Mouse (Mus musculus) yolk sac, embryonic 10.5 days (tissue): Measurements from ENCODE around the gene Foxc1.

Source experiments
- DNase-seq: peaks from one replicate; pipeline ENCODE4 v3.0.0-alpha.2; 2017; ENCODE audit warnings: low spot score

The Foxc1 gene

DNA sequence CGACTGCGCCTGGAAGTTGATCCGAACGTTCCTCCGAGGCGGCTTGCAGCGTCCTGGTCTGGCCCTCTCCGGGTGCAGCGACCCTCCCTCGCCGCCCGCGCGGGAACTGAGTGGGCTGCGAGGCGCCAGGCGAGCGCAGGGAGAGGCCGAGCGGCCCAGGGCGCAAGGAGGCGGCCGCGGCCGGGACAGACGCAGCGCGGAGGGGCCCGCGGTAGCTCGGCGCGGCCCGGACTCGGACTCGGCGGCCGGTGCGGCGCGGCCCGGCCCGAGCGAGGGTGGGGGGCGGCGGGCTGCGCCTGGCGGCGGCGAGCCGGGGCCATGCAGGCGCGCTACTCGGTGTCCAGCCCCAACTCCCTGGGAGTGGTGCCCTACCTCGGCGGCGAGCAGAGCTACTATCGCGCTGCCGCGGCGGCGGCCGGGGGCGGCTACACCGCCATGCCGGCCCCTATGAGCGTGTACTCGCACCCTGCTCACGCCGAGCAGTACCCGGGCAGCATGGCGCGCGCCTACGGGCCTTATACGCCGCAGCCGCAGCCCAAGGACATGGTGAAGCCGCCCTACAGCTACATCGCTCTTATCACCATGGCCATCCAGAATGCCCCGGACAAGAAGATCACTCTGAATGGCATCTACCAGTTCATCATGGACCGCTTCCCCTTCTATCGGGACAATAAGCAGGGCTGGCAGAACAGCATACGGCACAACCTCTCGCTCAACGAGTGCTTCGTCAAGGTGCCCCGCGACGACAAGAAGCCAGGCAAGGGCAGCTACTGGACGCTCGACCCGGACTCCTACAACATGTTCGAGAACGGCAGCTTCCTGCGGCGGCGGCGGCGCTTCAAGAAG, 680 bp downstream of the Foxc1 start:
- DNase-seq = no peak

DNA sequence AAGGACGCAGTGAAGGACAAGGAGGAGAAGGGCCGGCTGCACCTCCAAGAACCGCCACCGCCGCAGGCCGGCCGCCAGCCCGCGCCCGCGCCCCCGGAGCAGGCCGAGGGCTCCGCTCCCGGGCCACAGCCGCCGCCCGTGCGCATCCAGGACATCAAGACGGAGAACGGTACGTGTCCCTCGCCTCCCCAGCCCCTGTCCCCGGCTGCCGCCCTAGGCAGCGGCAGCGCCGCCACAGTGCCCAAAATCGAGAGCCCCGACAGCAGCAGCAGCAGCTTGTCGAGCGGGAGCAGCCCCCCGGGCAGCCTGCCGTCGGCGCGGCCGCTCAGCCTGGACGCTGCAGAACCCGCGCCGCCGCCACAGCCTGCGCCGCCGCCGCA, 1.3 kb downstream of the Foxc1 start:
- DNase-seq = no peak

DNA sequence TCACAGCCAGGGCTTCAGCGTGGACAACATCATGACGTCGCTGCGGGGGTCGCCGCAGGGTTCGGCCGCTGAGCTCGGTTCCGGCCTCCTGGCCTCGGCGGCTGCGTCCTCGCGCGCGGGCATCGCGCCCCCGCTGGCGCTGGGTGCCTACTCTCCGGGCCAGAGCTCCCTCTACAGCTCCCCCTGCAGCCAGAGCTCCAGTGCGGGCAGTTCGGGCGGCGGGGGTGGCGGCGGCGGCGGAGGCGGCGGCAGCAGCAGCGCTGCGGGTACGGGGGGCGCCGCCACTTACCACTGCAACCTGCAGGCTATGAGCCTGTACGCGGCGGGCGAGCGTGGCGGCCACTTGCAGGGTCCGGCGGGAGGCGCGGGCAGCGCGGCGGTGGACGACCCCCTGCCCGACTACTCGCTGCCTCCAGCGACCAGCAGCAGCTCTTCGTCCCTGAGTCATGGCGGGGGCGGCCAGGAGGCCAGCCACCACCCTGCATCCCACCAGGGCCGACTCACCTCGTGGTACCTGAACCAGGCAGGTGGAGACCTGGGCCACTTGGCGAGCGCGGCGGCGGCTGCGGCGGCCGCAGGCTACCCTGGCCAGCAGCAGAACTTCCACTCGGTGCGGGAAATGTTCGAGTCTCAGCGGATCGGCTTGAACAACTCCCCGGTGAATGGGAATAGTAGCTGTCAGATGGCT, 1.8 kb downstream of the Foxc1 start:
- no peak for DNase-seq

GRCm38 (mm10) chr13:31808804-31809420, 2.5 kb downstream of the Foxc1 start:
- no peak for DNase-seq

DNA sequence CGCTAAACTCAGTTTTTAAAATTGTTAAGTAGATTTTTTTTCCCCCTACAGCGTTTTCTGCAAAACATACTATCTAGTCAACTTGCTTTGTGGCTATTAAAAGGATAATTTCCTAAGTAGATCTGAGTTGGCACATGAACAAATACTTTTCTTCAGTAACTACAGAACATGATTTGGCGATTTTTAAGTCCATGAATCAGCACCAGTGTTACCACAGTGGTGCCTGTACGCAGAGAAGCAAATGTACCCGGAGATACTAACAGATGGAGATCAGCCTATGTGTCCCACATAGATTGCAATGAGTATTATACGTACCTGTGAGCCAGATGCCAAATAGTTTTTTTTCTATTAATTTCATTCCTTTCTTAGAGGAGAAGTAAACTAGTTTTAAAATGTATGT, 3.3 kb downstream of the Foxc1 start:
- no peak for DNase-seq

GRCm38 (mm10) chr13:31810375-31810692, 3.9 kb downstream of the Foxc1 start:
- DNase-seq = no peak

DNA sequence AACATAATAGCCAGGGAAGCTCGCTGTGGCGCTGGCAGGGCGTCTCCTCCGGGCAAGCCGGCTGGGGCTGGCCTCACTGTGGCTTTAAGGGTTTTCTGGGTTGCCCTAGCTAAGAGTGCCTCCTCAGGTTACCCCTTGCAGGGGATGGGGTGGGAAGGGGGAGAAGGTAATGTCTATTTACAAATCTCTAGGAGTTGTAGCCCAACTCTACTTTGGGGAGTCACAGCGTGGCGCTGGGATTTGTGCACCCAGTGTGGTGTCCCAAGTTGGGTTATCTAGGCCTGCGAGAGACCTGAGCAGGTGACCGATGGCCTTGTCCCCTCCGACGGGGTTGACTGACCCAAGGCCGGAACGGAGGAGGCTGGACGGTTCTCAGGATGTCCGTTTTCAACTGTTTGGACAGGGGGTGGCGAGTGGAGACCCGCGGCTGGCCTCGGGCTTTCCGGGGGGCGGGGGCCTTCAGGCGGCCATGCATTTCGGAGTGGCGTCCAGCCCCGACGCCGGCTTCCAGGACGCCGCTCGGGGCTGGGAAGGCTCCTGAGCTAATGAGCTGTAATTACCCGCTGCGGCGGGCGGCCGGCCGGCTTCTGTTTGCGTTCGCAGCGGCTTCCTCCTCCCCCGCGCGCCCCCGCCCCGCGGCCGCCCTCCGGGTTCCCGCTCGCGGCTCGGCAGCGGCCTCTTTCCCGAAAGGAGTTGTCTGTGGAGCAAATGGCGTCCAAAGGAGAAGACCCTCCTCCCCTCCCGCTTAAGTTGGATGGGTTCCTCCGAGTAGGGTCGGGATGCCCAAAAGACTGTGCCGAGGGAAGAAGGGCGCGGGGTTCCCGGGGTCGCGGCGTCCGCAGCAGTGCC, 4.5 kb downstream of the Foxc1 start:
- no peak for DNase-seq

DNA sequence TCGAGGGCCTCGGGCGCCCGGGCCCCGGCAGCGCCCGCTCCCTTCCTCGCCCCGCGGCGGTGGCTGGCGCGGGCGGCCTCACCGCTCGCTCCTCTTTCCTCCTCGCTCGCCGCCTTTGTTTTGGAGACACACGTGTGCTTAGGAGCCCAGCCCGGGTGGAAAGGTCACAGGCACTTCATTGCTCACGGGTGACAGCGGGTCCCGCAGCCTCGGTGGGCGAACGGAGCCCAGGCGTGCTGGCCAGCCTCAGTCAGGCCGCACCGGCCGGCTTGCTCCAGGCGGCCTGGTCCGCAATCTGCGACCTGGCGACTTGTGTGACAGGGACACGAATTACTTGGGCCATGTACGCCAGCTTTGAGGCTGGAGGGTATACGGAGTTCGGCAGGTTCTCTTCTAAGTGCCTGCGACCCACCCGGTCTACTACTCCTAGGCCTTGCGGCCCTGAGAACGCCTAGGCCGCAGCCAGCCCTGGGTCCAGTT, 5.1 kb downstream of the Foxc1 start:
- DNase-seq = no peak

GRCm38 (mm10) chr13:31812701-31813100, 6.3 kb downstream of the Foxc1 start:
- DNase-seq = no peak

DNA sequence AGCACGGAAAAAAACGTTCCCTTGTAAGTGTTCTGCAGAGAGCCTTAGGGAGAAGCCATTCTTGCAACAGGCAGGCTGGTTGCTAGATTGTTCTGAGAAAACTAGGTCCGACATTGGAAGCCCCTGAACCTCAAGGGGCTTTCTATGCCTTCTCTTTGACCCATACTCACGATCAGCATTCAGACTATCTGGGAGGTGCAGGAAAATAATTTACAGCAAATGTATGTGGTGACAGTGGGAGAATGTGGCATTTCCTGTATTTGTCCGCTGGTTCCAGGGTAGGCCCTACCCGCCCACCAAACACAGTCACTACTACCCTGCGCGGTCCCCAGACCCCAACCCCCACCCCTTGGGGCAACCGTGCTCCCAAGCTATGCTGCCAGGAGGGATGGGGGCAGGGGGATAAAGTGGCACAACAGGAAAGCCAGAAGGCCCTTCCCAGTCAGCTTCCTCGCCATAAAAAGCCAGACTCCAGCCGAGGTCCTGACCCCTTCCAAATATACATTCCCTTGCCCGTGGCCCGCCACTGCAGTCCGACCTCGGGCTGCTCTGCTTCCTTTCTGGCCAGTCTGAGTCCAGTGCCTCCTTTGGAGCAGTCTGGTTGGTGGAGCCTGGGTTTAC, 9.1 kb downstream of the Foxc1 start:
- peak; percentile 60 for DNase-seq

DNA sequence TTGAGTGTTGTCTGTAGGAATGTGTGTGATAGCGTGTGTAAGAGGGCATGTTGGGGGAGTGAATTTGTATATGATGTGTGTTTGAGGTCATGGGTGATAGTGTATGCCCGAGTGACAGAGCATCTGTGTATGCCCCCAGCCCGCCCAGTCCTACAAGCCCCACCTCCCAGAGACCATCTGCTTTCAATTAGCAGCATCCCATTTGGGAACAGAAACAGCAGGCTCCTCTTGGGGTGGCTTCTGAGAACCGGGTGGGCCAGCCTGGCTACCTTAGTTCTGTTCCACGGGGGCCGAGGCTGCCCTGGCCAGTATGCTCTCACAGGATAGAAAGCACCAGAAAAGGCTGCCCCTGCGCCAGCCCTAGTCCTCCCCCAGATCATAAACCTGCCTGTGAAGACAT, 11.9 kb downstream of the Foxc1 start:
- DNase-seq = no peak

GRCm38 (mm10) chr13:31819664-31820405, 13.4 kb downstream of the Foxc1 start:
- no peak for DNase-seq

DNA sequence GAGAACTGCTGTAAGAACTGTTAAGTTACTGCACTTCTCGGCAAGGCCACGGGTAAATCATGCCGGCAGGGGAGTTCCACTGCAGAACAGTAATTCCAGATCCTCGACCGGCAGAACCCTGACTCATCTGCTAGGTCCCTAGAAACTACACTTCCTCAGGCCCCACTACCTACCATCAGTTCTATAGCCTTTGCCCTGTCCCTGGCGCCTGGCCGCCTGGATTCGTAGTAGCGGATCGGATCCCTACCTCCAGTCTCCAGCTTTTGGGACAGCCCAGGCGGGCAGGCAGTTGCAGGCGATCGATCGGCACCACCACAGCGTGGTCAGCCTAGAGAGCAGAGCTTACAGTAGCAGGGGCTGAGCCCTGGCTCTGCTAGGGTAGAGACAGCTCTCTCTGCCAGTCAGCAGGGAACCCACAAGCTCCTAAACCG, 14.2 kb downstream of the Foxc1 start:
- peak; percentile 55 for DNase-seq

GRCm38 (mm10) chr13:31821050-31821449, 14.6 kb downstream of the Foxc1 start:
- DNase-seq = no peak

DNA sequence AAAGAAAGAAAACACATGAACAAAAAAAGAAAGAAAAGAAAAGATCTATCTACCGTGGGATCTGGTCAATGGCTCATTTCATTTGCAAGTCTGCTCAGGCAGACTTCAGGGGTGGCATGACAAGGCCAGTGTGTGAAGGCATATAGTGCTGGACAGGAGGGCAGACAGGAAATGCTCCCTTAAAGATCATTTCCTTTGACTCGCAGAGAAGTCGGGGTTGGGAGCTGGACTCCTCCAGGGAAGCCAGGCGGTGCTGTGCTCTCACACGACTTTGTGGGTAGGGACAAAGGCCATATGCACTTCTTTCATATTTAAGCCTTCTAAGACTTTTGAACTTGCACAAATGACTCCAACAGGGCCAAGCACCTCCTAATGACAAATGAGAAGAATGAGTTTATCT, 16.9 kb downstream of the Foxc1 start:
- no peak for DNase-seq

- DNase-seq = no peak
Observed at GRCm38 (mm10) chr13:31825180-31825579, 18.7 kb downstream of the Foxc1 start.

DNA sequence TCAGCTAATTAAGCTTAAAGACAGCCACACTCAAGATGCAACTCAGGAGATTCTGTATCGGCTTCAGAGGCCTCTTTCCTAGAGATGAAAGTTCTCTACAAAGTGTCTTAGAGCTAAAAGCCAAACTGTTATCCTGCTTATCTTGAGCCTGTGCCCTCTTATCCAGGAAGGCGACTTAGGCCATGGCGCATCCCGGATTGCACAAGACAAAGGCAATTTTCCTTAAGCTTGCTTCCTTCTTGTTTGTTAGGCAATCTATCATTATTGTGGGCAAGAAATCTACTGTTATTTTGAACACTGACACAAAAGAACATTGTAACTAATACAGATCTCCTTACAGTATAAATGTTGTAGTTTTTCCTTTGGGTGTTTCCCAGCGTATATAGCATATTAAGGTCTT, 20.7 kb downstream of the Foxc1 start:
- DNase-seq = no peak

GRCm38 (mm10) chr13:31827820-31828332, 21.4 kb downstream of the Foxc1 start:
- DNase-seq = no peak

DNA sequence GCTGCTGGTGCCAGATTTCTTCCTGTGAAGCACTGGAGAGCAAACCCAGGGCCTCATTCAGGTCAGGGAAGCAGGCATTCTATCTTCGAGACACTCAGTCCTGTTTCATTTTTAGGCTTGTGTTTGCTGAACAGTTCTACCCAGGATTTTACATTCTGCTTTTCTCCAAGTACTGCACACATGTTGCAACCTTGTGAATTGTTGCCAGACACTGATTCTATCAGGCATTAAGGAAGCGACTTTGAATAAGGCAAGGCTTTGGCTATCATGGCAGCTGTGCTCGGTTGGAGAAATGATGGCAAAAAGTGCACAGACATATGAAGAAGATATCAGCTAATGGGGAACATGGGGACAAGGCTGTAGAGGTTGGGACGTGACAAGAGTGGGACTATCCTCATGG, 22.0 kb downstream of the Foxc1 start:
- no peak for DNase-seq

GRCm38 (mm10) chr13:31830332-31830731, 23.9 kb downstream of the Foxc1 start:
- DNase-seq = no peak

- no peak for DNase-seq
Observed at GRCm38 (mm10) chr13:31835802-31836201, 29.4 kb downstream of the Foxc1 start.
